Mouse (Mus musculus) lung, adult 10 weeks (tissue): ENCODE results near the gene Procr. TPM values are rescaled to one million over a fixed set of nuclear protein-coding genes. Genes with fewer than 3 reads are reported as not detected.

ENCODE experiments used
- polyA plus RNA-seq: library from polyadenylated mRNA; stranded (reverse); fragments of 350-450 nt; fragmentation: Illumina TruSeq; extraction: RNeasy Lipid Tissue Mini Kit (QIAGEN cat#74804); gene quantifications from one replicate; pipeline ENCODE4 v1.2.3, GENCODE M21; 2014; ENCODE audit warnings: low read depth, low replicate concordance; ENCODE audit not compliant: insufficient read depth

Procr gene
- 3.2 TPM for polyA plus RNA-seq

GRCm38 (mm10) chr2:155751014-155751786 is at the start of gene Procr:
Gene Procr (plus strand): TSS chr2:155751117.

GRCm38 (mm10) chr2:155729158-155729645 is 21.7 kb upstream of the Procr start, which contains the start of gene Edem2:
Gene Edem2 (minus strand): TSS chr2:155729475.

GRCm38 (mm10) chr2:155735766-155736165 is 15.2 kb upstream of the Procr start, which contains the start of gene Gm17581:
Gene Gm17581 (minus strand): TSS chr2:155735866.

GRCm38 (mm10) chr2:155774927-155775684 is 24.2 kb downstream of the Procr start, which contains the start of gene Mmp24:
Gene Mmp24 (plus strand): TSS chr2:155775342.

Other genes starting within 250 kb of the Procr start
- gene Acss2, start 233.2 kb upstream of the Procr start, polyA plus RNA-seq: 17.5 TPM
- gene Ggt7, start 232.9 kb upstream of the Procr start, polyA plus RNA-seq: 1.4 TPM
- gene Gss, start 158.3 kb upstream of the Procr start, polyA plus RNA-seq: 26.8 TPM
- not detected for gene Myh7b, start 139.9 kb upstream of the Procr start, polyA plus RNA-seq
- gene Trpc4ap, start 58.7 kb upstream of the Procr start, polyA plus RNA-seq: 48.8 TPM
- gene Edem2, start 21.6 kb upstream of the Procr start, polyA plus RNA-seq: 29.9 TPM
- gene Gm17581, start 15.3 kb upstream of the Procr start, polyA plus RNA-seq: not detected
- gene Mmp24, start 24.2 kb downstream of the Procr start, polyA plus RNA-seq: not detected
- gene BC029722, start 68.3 kb downstream of the Procr start, polyA plus RNA-seq: 44.7 TPM
- gene Eif6, start 75.8 kb downstream of the Procr start, polyA plus RNA-seq: 71.3 TPM
- gene Fam83c, start 83.7 kb downstream of the Procr start, polyA plus RNA-seq: not detected
- 30.8 TPM for gene Uqcc1, start 179.2 kb downstream of the Procr start, polyA plus RNA-seq
- not detected for gene Gm15557, start 189.6 kb downstream of the Procr start, polyA plus RNA-seq
- gene Gdf5, start 194.2 kb downstream of the Procr start, polyA plus RNA-seq: 0.35 TPM
- 3.5 TPM for gene Cep250, start 205.3 kb downstream of the Procr start, polyA plus RNA-seq